Mouse (Mus musculus): Measurements from ENCODE around the gene Akna. TPM values are rescaled to one million over a fixed set of nuclear protein-coding genes. Genes with fewer than 3 reads are reported as not detected.

The Akna gene
- polyA plus RNA-seq, 2 experiments, result 2.2 to 2.4 TPM

- H3K4me3 ChIP-seq (ENCODE audit: insufficient read depth in 1 of 2, low read depth in 2 of 2, low read length in 2 of 2), result no peak overlapping the region
- H3K36me3 ChIP-seq (replicated peaks; ENCODE audit: control insufficient read depth, insufficient read depth, low read depth), result peaks cover 6% of the 10 kb centered on the region; the same call in 1 of the 2 replicates
- no peak overlapping the region for H3K27ac ChIP-seq
- no peaks in the 10 kb centered on the region for H3K27me3 ChIP-seq (ENCODE audit: control insufficient read depth, insufficient read depth, low read length)
- no peak for DNase-seq (ENCODE audit: low read depth in 3 of 3, low spot score in 3 of 3)
- no peak overlapping the region for H3K4me2 ChIP-seq (ENCODE audit: low read depth)
- 67% methylated on average over 7 of the region's 7 CpGs for WGBS (ENCODE audit: insufficient replicate concordance)
- peaks cover 40% of the 10 kb centered on the region in 2 experiments for H3K4me1 ChIP-seq (replicated peaks; ENCODE audit: control insufficient read depth in 2 of 2, insufficient read depth in 2 of 2, low read length in 1 of 2)
- H3K9ac ChIP-seq (replicated peaks), result no peak overlapping the region
- ATAC-seq (ENCODE audit: insufficient read depth), result no peak
- no peaks in the 10 kb centered on the region for H3K9me3 ChIP-seq (ENCODE audit: control insufficient read depth, low read length)
- TF ChIP-seq CTCF (IDR thresholded peaks at IDR 0.05; ENCODE audit: low read depth) (peak; percentile 64), EP300 (IDR thresholded peaks at IDR 0.05; ENCODE audit: low read depth) (no peak)
Measured at GRCm38 (mm10) chr4:63377483-63377882, 25.7 kb downstream of the Akna start.

- Histone ChIP-seq H3K4me2 (ENCODE audit: low read depth) (no peak overlapping the region), H3K4me3 (ENCODE audit: insufficient read depth in 1 of 2, low read depth in 2 of 2, low read length in 2 of 2) (no peak overlapping the region), H3K36me3 (replicated peaks; ENCODE audit: control insufficient read depth, insufficient read depth, low read depth) (no peaks in the 10 kb centered on the region; the same call in 1 of the 2 replicates), H3K27ac (peak overlapping the region; percentile 94), H3K9me3 (ENCODE audit: control insufficient read depth, low read length) (no peaks in the 10 kb centered on the region), H3K27me3 (ENCODE audit: control insufficient read depth, insufficient read depth, low read length) (no peaks in the 10 kb centered on the region), H3K9ac (replicated peaks) (peak overlapping the region; percentile 10), H3K4me1 (replicated peaks; ENCODE audit: control insufficient read depth in 2 of 2, insufficient read depth in 2 of 2, low read length in 1 of 2) (peaks cover 38 to 41% of the 10 kb centered on the region in 2 experiments)
- ATAC-seq (ENCODE audit: insufficient read depth) (no peak), DNase-seq (ENCODE audit: low read depth in 3 of 3, low spot score in 3 of 3) (no peak)
- 86% methylated on average over 1 of the region's 1 CpGs for WGBS (ENCODE audit: insufficient replicate concordance)
- TF ChIP-seq EP300 (IDR thresholded peaks at IDR 0.05; ENCODE audit: low read depth), result no peak
- no peak for TF ChIP-seq CTCF (IDR thresholded peaks at IDR 0.05; ENCODE audit: low read depth)
Measured at GRCm38 (mm10) chr4:63375367-63375766, 27.8 kb downstream of the Akna start.

- Histone ChIP-seq H3K4me1 (replicated peaks; ENCODE audit: control insufficient read depth in 2 of 2, insufficient read depth in 2 of 2, low read length in 1 of 2) (peaks cover 38 to 41% of the 10 kb centered on the region in 2 experiments), H3K9me3 (ENCODE audit: control insufficient read depth, low read length) (no peaks in the 10 kb centered on the region), H3K36me3 (replicated peaks; ENCODE audit: control insufficient read depth, insufficient read depth, low read depth) (no peaks in the 10 kb centered on the region; the same call in 1 of the 2 replicates), H3K4me2 (ENCODE audit: low read depth) (peak overlapping the region; percentile 50), H3K27ac (peak overlapping the region; percentile 94), H3K4me3 (ENCODE audit: insufficient read depth in 1 of 2, low read depth in 2 of 2, low read length in 2 of 2) (peak overlapping the region in 1 of 2 experiments; percentile 5; a peak in 1 of 4 replicates), H3K9ac (replicated peaks) (peak overlapping the region; percentile 19), H3K27me3 (ENCODE audit: control insufficient read depth, insufficient read depth, low read length) (no peaks in the 10 kb centered on the region)
- WGBS (ENCODE audit: insufficient replicate concordance), result 15% methylated on average over 12 of the region's 12 CpGs
- ATAC-seq (ENCODE audit: insufficient read depth), result peak; percentile 91
- DNase-seq (ENCODE audit: low read depth in 3 of 3, low spot score in 3 of 3), result peak; percentile 81 to 83 (median 82)
- TF ChIP-seq CTCF (IDR thresholded peaks at IDR 0.05; ENCODE audit: low read depth), result no peak
- TF ChIP-seq EP300 (IDR thresholded peaks at IDR 0.05; ENCODE audit: low read depth), result peak; percentile 72
Measured at GRCm38 (mm10) chr4:63374331-63374730, 28.8 kb downstream of the Akna start.

GRCm38 (mm10) chr4:63373404-63373803 is 29.8 kb downstream of the Akna start:
- peak overlapping the region; percentile 50 for H3K4me2 ChIP-seq (ENCODE audit: low read depth)
- H3K9ac ChIP-seq (replicated peaks), result peak overlapping the region; percentile 20; the same call in 1 of the 2 replicates
- H3K4me1 ChIP-seq (replicated peaks; ENCODE audit: control insufficient read depth in 2 of 2, insufficient read depth in 2 of 2, low read length in 1 of 2), result peaks cover 38 to 41% of the 10 kb centered on the region in 2 experiments
- H3K36me3 ChIP-seq (replicated peaks; ENCODE audit: control insufficient read depth, insufficient read depth, low read depth), result no peaks in the 10 kb centered on the region; the same call in 1 of the 2 replicates
- DNase-seq (ENCODE audit: low read depth in 3 of 3, low spot score in 3 of 3) (peak in 2 of 3 experiments; percentile 59 to 64), ATAC-seq (ENCODE audit: insufficient read depth) (peak; percentile 68)
- H3K27ac ChIP-seq, result peak overlapping the region; percentile 94
- H3K4me3 ChIP-seq (ENCODE audit: insufficient read depth in 1 of 2, low read depth in 2 of 2, low read length in 2 of 2), result no peak overlapping the region
- no peaks in the 10 kb centered on the region for H3K27me3 ChIP-seq (ENCODE audit: control insufficient read depth, insufficient read depth, low read length)
- WGBS (ENCODE audit: insufficient replicate concordance), result 31% methylated on average over 8 of the region's 8 CpGs
- no peaks in the 10 kb centered on the region for H3K9me3 ChIP-seq (ENCODE audit: control insufficient read depth, low read length)
- TF ChIP-seq CTCF (IDR thresholded peaks at IDR 0.05; ENCODE audit: low read depth), result no peak
- TF ChIP-seq EP300 (IDR thresholded peaks at IDR 0.05; ENCODE audit: low read depth), result peak; percentile 67

GRCm38 (mm10) chr4:63371890-63372289 is 31.3 kb downstream of the Akna start:
- H3K27ac ChIP-seq, result no peak overlapping the region; the same call in 1 of the 2 replicates
- peaks cover 38 to 41% of the 10 kb centered on the region in 2 experiments for H3K4me1 ChIP-seq (replicated peaks; ENCODE audit: control insufficient read depth in 2 of 2, insufficient read depth in 2 of 2, low read length in 1 of 2)
- no peak overlapping the region for H3K4me2 ChIP-seq (ENCODE audit: low read depth)
- H3K27me3 ChIP-seq (ENCODE audit: control insufficient read depth, insufficient read depth, low read length), result no peaks in the 10 kb centered on the region
- 31% methylated on average over 3 of the region's 3 CpGs for WGBS (ENCODE audit: insufficient replicate concordance)
- DNase-seq (ENCODE audit: low read depth in 3 of 3, low spot score in 3 of 3), result peak in 2 of 3 experiments; percentile 58 to 65
- peak; percentile 59 for TF ChIP-seq EP300 (IDR thresholded peaks at IDR 0.05; ENCODE audit: low read depth)
- TF ChIP-seq CTCF (IDR thresholded peaks at IDR 0.05; ENCODE audit: low read depth), result peak; percentile 90
- no peaks in the 10 kb centered on the region for H3K9me3 ChIP-seq (ENCODE audit: control insufficient read depth, low read length)
- no peak overlapping the region for H3K9ac ChIP-seq (replicated peaks)
- H3K4me3 ChIP-seq (ENCODE audit: insufficient read depth in 1 of 2, low read depth in 2 of 2, low read length in 2 of 2), result no peak overlapping the region
- no peaks in the 10 kb centered on the region for H3K36me3 ChIP-seq (replicated peaks; ENCODE audit: control insufficient read depth, insufficient read depth, low read depth)
- ATAC-seq (ENCODE audit: insufficient read depth), result no peak
